Mouse (Mus musculus) limb, embryonic 14.5 days (tissue): ENCODE measurements at regions not wholly inside any gene's neighbourhood (a gene's known extent, or its start where the extent isn't known, plus 50 kb on each side); places are given as distances from the start of the nearest gene placed in this dataset.

ENCODE experiments used
- ATAC-seq: fragments of 200-750 bp; cut with Nextera tagmentation; 2 replicates; pipeline ENCODE4 v1.8.0; 2017; ENCODE audit warnings: low read depth, moderate number of reproducible peaks, moderate TSS enrichment; ENCODE audit not compliant: low FRiP score
- DNase-seq: peaks from one replicate; pipeline ENCODE4 v3.0.0-alpha.2; 2015; ENCODE audit warnings: low spot score
- H3K27ac ChIP-seq: fragments of 300-500 bp; sonication (generic); replicated peaks from 2 replicates; pipeline ENCODE4 v1.5.1; 2014; ENCODE audit warnings: low read depth, mild to moderate bottlenecking, low read length, moderate library complexity, mixed read lengths
- H3K27me3 ChIP-seq: fragments of 300-500 bp; sonication (generic); 2 replicates; pipeline ENCODE4 v1.6.1; 2014; ENCODE audit warnings: low read length, mixed read lengths; ENCODE audit not compliant: control insufficient read depth, insufficient read depth
- H3K36me3 ChIP-seq: fragments of 300-500 bp; sonication (generic); 2 replicates; pipeline ENCODE4 v1.6.1; 2014; ENCODE audit warnings: mild to moderate bottlenecking, low read length, moderate library complexity, mixed read lengths; ENCODE audit not compliant: control insufficient read depth, insufficient read depth
- H3K4me1 ChIP-seq: fragments of 300-500 bp; sonication (generic); 2 replicates; pipeline ENCODE4 v1.6.1; 2014; ENCODE audit warnings: antibody characterized with exemption, low read length, mixed read lengths; ENCODE audit not compliant: control insufficient read depth, insufficient read depth
- H3K4me2 ChIP-seq: fragments of 300-500 bp; sonication (generic); replicated peaks from 2 replicates; pipeline ENCODE4 v1.6.1; 2014; ENCODE audit warnings: low read depth, mild to moderate bottlenecking, low read length, moderate library complexity; ENCODE audit not compliant: severe bottlenecking
- H3K4me3 ChIP-seq: fragments of 300-500 bp; sonication (generic); replicated peaks from 2 replicates; pipeline ENCODE4 v1.5.1; 2014; ENCODE audit warnings: low read length
- H3K9ac ChIP-seq: fragments of 300-500 bp; sonication (generic); 2 replicates; pipeline ENCODE4 v1.6.1; 2014; ENCODE audit warnings: mild to moderate bottlenecking, low read depth, low read length, moderate library complexity; ENCODE audit not compliant: severe bottlenecking
- H3K9me3 ChIP-seq: fragments of 300-500 bp; sonication (generic); 2 replicates; pipeline ENCODE4 v1.6.1; 2016; ENCODE audit warnings: low read length; ENCODE audit not compliant: control insufficient read depth
- POLR2A ChIP-seq: fragments of 200-500 bp; IDR thresholded peaks from 2 replicates; pipeline ENCODE4 v1.8.0; 2012; ENCODE audit warnings: inconsistent platforms, mild to moderate bottlenecking, moderate library complexity, borderline replicate concordance; ENCODE audit not compliant: insufficient read depth, insufficient read length; ENCODE audit errors: extremely low read depth
- WGBS: fragments of 180-500 bp; shearing (Covaris S2); extraction: QIAGEN DNeasy Blood & Tissue Kit; methylation state at CpG from one replicate; pipeline ENCODE4 v1.1.7; 2014; 5-methylcytosine and 5-hydroxymethylcytosine counted together

DNA sequence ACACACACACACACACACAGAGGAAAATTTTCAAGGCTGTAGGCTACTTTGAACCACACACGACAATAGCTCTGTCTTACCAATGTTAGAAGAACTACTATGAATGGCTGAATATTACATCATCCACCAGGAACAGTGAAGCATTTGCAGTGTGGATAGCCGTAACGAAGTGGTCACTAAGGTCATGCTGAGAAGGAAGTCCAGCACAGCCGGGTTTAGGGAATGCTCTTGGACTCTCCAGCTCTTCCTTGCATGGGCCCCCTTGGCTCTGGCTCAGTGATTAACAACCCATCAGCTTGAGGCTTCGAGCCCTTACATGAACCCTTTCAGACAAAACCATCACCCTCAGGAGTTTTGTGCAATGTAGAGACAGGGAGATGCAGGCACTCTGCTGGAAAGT, 245.3 kb downstream of the Adamts20 start:
- H3K9ac ChIP-seq: no peak overlapping the region
- no peak overlapping the region for H3K27ac ChIP-seq
- H3K9me3 ChIP-seq: no peaks in the 10 kb centered on the region
- WGBS: 31% methylated on average over 5 of the region's 5 CpGs
- TF ChIP-seq POLR2A: no peak
- no peak overlapping the region for H3K4me2 ChIP-seq
- H3K4me1 ChIP-seq: peaks cover 20% of the 10 kb centered on the region
- no peaks in the 10 kb centered on the region for H3K27me3 ChIP-seq
- H3K36me3 ChIP-seq: no peaks in the 10 kb centered on the region
- DNase-seq: no peak
- no peak for ATAC-seq
- H3K4me3 ChIP-seq: no peak overlapping the region

DNA sequence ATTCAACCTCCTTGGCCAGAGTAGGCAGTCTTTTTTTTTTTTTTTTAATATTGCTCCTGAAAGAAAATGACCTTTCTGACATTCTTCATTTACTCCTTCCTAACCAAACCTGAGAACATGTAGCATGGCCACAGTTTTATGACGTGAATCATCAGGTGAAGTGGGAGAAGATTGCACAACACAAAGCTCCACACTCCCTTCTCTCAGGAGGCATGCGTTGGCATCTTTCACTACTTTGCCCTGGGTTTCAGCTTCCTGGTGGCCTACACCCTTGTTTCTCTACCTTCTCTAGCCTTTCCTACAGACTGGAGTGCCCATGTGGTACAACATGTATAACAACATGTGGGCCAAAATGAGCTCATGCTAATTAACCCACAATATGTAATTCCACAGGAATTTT, 248.5 kb downstream of the Adamts20 start:
- 88% methylated on average over 2 of the region's 2 CpGs for WGBS

DNA sequence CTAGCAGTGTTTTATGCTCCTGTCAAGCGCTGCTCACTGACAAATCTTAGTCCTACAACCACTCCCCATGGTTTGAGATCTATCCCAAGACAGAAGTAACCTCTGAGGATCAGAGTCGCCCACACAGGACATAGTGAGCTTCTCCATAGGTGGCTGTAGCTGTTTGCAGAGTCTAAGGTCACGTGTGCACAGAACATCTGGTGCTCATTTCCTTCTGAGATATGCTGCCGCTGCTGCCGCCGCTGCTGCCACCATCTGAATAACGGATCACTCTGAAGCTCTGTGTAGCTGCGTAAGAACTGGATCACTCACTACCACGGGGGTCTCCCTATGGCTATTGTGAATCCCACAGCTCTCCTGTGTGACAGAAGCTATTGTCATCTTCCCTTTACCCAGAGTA, 250.8 kb downstream of the Adamts20 start:
- DNase-seq (peak; percentile 60), ATAC-seq (peak; percentile 57)
- Histone ChIP-seq H3K9ac (no peak overlapping the region), H3K4me2 (0 out of 2 replicates have a peak overlapping the region, but pooled peaks have one; percentile 2), H3K27me3 (no peaks in the 10 kb centered on the region), H3K4me3 (no peak overlapping the region), H3K4me1 (peaks cover 14% of the 10 kb centered on the region), H3K27ac (no peak overlapping the region), H3K36me3 (no peaks in the 10 kb centered on the region), H3K9me3 (no peaks in the 10 kb centered on the region)
- WGBS: 14% methylated on average over 9 of the region's 9 CpGs
- TF ChIP-seq POLR2A: no peak

More for the DNA sequence above, 248.5 kb downstream of the Adamts20 start:
- no peak overlapping the region for H3K27ac ChIP-seq
- H3K4me3 ChIP-seq: no peak overlapping the region
- no peaks in the 10 kb centered on the region for H3K27me3 ChIP-seq
- no peak for TF ChIP-seq POLR2A
- no peaks in the 10 kb centered on the region for H3K9me3 ChIP-seq
- DNase-seq: no peak
- no peak overlapping the region for H3K4me2 ChIP-seq
- no peak for ATAC-seq
- no peak overlapping the region for H3K9ac ChIP-seq
- H3K4me1 ChIP-seq: peaks cover 27% of the 10 kb centered on the region
- no peaks in the 10 kb centered on the region for H3K36me3 ChIP-seq

DNA sequence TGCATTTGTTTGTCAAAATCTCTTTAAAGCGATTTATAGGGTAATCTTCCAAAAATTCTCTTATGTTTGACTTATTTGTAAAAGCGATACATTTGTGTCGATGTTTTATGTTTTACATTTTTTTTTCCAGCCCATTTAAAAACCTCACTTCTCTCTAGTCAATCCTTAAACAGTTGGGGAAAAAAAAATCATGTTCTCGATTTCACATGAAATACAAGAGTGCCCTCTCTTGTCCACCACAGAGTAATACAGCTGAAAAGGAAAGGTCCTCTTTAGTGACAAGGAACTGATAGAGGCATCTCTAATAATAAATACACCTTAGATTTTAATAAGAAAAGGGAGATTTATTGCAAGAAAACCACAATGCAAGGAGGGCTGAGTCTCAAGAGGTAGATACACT, 251.8 kb downstream of the Adamts20 start:
- Histone ChIP-seq H3K4me3 (no peak overlapping the region), H3K36me3 (no peaks in the 10 kb centered on the region), H3K4me1 (peaks cover 7% of the 10 kb centered on the region), H3K27ac (no peak overlapping the region), H3K4me2 (no peak overlapping the region), H3K27me3 (no peaks in the 10 kb centered on the region), H3K9me3 (no peaks in the 10 kb centered on the region), H3K9ac (no peak overlapping the region)
- TF ChIP-seq POLR2A: no peak
- WGBS: 13% methylated on average over 4 of the region's 4 CpGs
- DNase-seq: peak; percentile 53
- ATAC-seq: no peak

DNA sequence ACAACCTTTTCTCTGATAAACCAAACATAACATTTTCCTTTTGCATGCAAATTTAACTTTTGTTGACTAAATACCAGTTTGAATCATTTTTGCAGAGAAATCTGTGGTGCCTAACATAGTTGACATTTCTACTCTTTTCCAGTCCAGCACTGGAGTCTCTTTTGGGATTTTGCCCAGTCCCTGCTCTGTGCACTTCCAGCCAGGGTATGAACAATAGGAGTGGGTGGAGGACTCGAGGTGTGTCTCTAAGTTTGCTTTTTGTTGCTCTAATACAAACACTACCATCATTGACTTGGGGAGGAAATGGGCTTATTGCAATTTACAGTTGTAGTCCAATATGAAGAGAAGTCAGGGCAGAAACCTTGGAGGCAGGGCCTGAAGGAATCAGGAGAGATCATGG, 256.7 kb downstream of the Adamts20 start:
- 70% methylated on average over 1 of the region's 1 CpGs for WGBS
- no peak overlapping the region for H3K4me3 ChIP-seq
- H3K27ac ChIP-seq: no peak overlapping the region
- H3K27me3 ChIP-seq: no peaks in the 10 kb centered on the region
- no peaks in the 10 kb centered on the region for H3K9me3 ChIP-seq
- ATAC-seq (no peak), DNase-seq (no peak)
- no peaks in the 10 kb centered on the region for H3K36me3 ChIP-seq
- peaks cover 8% of the 10 kb centered on the region for H3K4me1 ChIP-seq
- H3K9ac ChIP-seq: no peak overlapping the region
- no peak overlapping the region for H3K4me2 ChIP-seq
- TF ChIP-seq POLR2A: no peak

DNA sequence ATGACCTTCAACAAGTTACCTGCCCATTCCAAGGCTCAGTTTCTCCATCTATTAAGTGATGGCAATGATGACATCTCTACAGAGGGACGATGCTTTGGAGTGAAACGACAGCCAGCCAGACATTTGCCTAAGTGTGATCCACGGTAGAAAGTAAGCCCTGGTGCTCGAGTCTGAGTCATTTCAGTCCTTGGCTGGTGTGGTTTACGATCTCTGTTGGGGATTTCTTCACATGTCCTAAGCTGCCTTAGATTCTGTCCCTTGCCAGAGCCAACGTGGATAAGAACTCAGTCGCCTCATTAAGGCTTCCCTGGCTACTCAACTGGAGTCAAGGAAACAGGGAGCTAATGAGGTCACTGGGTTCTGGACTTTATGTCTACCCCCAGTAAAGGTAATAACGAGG, 258.8 kb downstream of the Adamts20 start:
- Histone ChIP-seq H3K27me3 (no peaks in the 10 kb centered on the region), H3K9me3 (no peaks in the 10 kb centered on the region), H3K36me3 (no peaks in the 10 kb centered on the region), H3K4me3 (no peak overlapping the region), H3K9ac (no peak overlapping the region), H3K4me2 (no peak overlapping the region), H3K4me1 (peaks cover 4% of the 10 kb centered on the region; the same call in 1 of the 2 replicates), H3K27ac (no peak overlapping the region)
- 32% methylated on average over 8 of the region's 8 CpGs for WGBS
- TF ChIP-seq POLR2A: no peak
- DNase-seq (no peak), ATAC-seq (no peak)
